8 mouse cellular contexts compared by ENCODE assay signal in the genomic region with DNA sequence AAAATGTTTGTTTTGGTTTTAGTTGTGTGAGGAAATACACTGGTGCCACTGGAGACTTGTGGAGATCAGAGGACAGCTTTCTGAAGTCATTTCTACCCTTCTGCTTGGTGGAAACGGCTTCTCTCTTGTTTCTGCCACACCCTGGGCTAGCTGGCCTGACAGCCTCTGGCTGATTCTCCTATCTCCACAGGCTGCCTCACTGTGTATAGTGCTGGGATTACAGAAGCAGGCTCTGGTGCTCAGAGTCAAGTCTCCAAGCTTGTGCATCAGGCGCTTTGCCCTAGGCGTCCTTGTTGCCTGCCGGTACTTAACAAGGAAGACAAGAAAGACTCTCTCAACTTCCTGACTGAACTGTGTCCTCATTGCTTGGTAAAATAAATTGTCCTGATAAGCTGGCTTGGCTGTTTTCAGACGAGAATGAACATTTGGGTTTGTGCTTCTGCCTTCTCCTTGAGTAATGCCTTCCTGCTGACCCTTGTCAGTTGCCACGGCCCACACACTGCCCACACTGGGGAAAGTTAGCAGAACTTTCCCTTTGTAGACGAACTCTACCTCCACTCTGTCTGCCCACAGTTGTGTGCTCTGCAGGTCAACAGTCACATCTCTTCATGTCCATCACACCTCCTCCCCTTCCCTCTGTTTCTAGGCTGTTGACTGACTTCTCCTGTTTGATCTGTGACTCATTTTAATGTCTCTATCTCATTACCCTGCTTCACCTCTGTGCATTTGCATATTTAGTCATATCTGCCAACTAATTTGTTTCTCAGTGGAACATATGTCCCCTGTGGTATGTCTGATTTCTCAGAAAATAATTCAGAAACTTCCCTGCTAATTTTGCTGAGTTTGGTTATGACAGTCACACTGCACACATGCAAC. TPM values are rescaled to one million over a fixed set of nuclear protein-coding genes. Genes with fewer than 3 reads are reported as not detected.
DNase-seq lines count a peak whose midpoint lies in the region; ATAC-seq and TF ChIP-seq lines count a peak whose summit lies in the region.

No protein-coding gene starts in this region.

- no peak for ATAC-seq in intestine, embryonic 15.5 days
- peak; percentile 57 for ATAC-seq in lung, postnatal 0 days
- no peak for ATAC-seq in hindbrain, embryonic 11.5 days (ENCODE audit: low FRiP score)

- TF ChIP-seq EP300 in lung, postnatal 0 days (IDR thresholded peaks at IDR 0.05), result no peak

- H3K4me2 ChIP-seq in intestine, embryonic 15.5 days (replicated peaks), result peak overlapping the region; percentile 24
- H3K4me2 ChIP-seq in lung, postnatal 0 days (replicated peaks; ENCODE audit: low read depth, low read length), result peak overlapping the region; percentile 44
- H3K4me2 ChIP-seq in hindbrain, embryonic 11.5 days (replicated peaks; ENCODE audit: low read depth, low read length), result no peak overlapping the region

- WGBS in intestine, embryonic 15.5 days, result 34% methylated on average over 7 of the region's 7 CpGs
- WGBS in lung, postnatal 0 days, result 26% methylated on average over 7 of the region's 7 CpGs
- 70% methylated on average over 7 of the region's 7 CpGs for WGBS in hindbrain, embryonic 11.5 days

- peak; percentile 23; the same call in 1 of the 2 replicates for TF ChIP-seq CTCF in lung, postnatal 0 days (IDR thresholded peaks at IDR 0.05)

- H3K9ac ChIP-seq in intestine, embryonic 15.5 days, result no peak overlapping the region
- peak overlapping the region; percentile 23; the same call in 1 of the 2 replicates for H3K9ac ChIP-seq in lung, postnatal 0 days (replicated peaks; ENCODE audit: low read depth)
- H3K9ac ChIP-seq in hindbrain, embryonic 11.5 days (ENCODE audit: low read depth, low read length), result no peak overlapping the region

- H3K4me3 ChIP-seq in intestine, embryonic 15.5 days (replicated peaks), result no peak overlapping the region
- H3K4me3 ChIP-seq in lung, postnatal 0 days (ENCODE audit: low read depth, low read length), result peak overlapping the region; percentile 31; the same call in 1 of the 2 replicates
- H3K4me3 ChIP-seq in hindbrain, embryonic 11.5 days (ENCODE audit: low read depth, low read length), result no peak overlapping the region

- H3K27ac ChIP-seq in intestine, embryonic 15.5 days, result 0 out of 2 replicates have a peak overlapping the region, but pooled peaks have one; percentile 32
- H3K27ac ChIP-seq in lung, postnatal 0 days (ENCODE audit: low read length), result peak overlapping the region; percentile 89
- H3K27ac ChIP-seq in hindbrain, embryonic 11.5 days (ENCODE audit: low read depth, low read length), result no peak overlapping the region

- H3K36me3 ChIP-seq in intestine, embryonic 15.5 days, result no peaks in the 10 kb centered on the region
- no peaks in the 10 kb centered on the region for H3K36me3 ChIP-seq in lung, postnatal 0 days (ENCODE audit: insufficient read depth, low read length)
- no peaks in the 10 kb centered on the region for H3K36me3 ChIP-seq in hindbrain, embryonic 11.5 days (ENCODE audit: control insufficient read depth, insufficient read depth, low read length)

- peaks cover 7% of the 10 kb centered on the region for H3K27me3 ChIP-seq in intestine, embryonic 15.5 days (replicated peaks)
- H3K27me3 ChIP-seq in lung, postnatal 0 days (replicated peaks; ENCODE audit: insufficient read depth, low read length), result no peaks in the 10 kb centered on the region
- H3K27me3 ChIP-seq in hindbrain, embryonic 11.5 days (ENCODE audit: control insufficient read depth, insufficient read depth, low read length), result peaks cover 9% of the 10 kb centered on the region

- DNase-seq in urinary bladder, postnatal 14 days (ENCODE audit: low spot score), result peak; percentile 24
- DNase-seq in urinary bladder, postnatal 4 days (ENCODE audit: low spot score in 2 of 2), result no peak
- peak; percentile 30 for DNase-seq in lung, postnatal 0 days (ENCODE audit: low spot score)
- peak; percentile 44 for DNase-seq in thymus, postnatal 4 days
- no peak for DNase-seq in hindbrain, embryonic 11.5 days (ENCODE audit: low spot score)
- no peak for DNase-seq in frontal cortex, postnatal 25 days (ENCODE audit: low spot score in 2 of 2)
- DNase-seq in frontal cortex, postnatal 14 days (ENCODE audit: low spot score in 2 of 2), result no peak

- peaks cover 13% of the 10 kb centered on the region for H3K4me1 ChIP-seq in intestine, embryonic 15.5 days (replicated peaks)
- H3K4me1 ChIP-seq in lung, postnatal 0 days (ENCODE audit: insufficient read depth, low read depth, low read length), result peaks cover 4% of the 10 kb centered on the region; the same call in 1 of the 2 replicates
- no peaks in the 10 kb centered on the region; the same call in 1 of the 2 replicates for H3K4me1 ChIP-seq in hindbrain, embryonic 11.5 days (replicated peaks; ENCODE audit: control insufficient read depth, insufficient read depth, low read length)

- no peaks in the 10 kb centered on the region for H3K9me3 ChIP-seq in intestine, embryonic 15.5 days
- no peaks in the 10 kb centered on the region for H3K9me3 ChIP-seq in lung, postnatal 0 days (ENCODE audit: low read length)
- H3K9me3 ChIP-seq in hindbrain, embryonic 11.5 days (ENCODE audit: control insufficient read depth, low read length), result no peaks in the 10 kb centered on the region

RNA-seq across cellular contexts. Expression of gene Gimap5, which starts 1.3 kb away (rescaled TPM):
- 10.5 and 10.9 TPM in 2 replicates for polyA plus RNA-seq in intestine, embryonic 15.5 days (2015; fragmentation: Nextera tagmentation; extraction: Ambion mirVana)
- 36.5 and 49.8 TPM in 2 replicates for polyA plus RNA-seq in lung, postnatal 0 days (2015; fragmentation: Nextera tagmentation; extraction: Ambion mirVana)
- polyA plus RNA-seq in hindbrain, embryonic 11.5 days (2014; fragmentation: Nextera tagmentation; extraction: Ambion mirVana), result 0.49 and 0.92 TPM in 2 replicates

RNA-seq across cellular contexts. Expression of gene Gimap1, which starts 8.5 kb away (rescaled TPM):
- polyA plus RNA-seq in intestine, embryonic 15.5 days (2015; fragmentation: Nextera tagmentation; extraction: Ambion mirVana), result 31.0 and 34.9 TPM in 2 replicates
- polyA plus RNA-seq in lung, postnatal 0 days (2015; fragmentation: Nextera tagmentation; extraction: Ambion mirVana), result 61.8 and 74.6 TPM in 2 replicates
- polyA plus RNA-seq in hindbrain, embryonic 11.5 days (2014; fragmentation: Nextera tagmentation; extraction: Ambion mirVana), result 5.0 and 6.1 TPM in 2 replicates

RNA-seq across cellular contexts. Expression of gene Gimap3, which starts 23.3 kb away (rescaled TPM):
- polyA plus RNA-seq in intestine, embryonic 15.5 days (2015; fragmentation: Nextera tagmentation; extraction: Ambion mirVana), result 0.15 and 0.20 TPM in 2 replicates
- 0.31 and 0.61 TPM in 2 replicates for polyA plus RNA-seq in lung, postnatal 0 days (2015; fragmentation: Nextera tagmentation; extraction: Ambion mirVana)
- polyA plus RNA-seq in hindbrain, embryonic 11.5 days (2014; fragmentation: Nextera tagmentation; extraction: Ambion mirVana), result 0.17 TPM in 1 of 2 replicates, not detected in the other

RNA-seq across cellular contexts. Expression of gene Gimap7, which starts 28.9 kb away (rescaled TPM):
- 0.18 and 0.30 TPM in 2 replicates for polyA plus RNA-seq in intestine, embryonic 15.5 days (2015; fragmentation: Nextera tagmentation; extraction: Ambion mirVana)
- polyA plus RNA-seq in lung, postnatal 0 days (2015; fragmentation: Nextera tagmentation; extraction: Ambion mirVana), result 0.14 and 0.21 TPM in 2 replicates
- polyA plus RNA-seq in hindbrain, embryonic 11.5 days (2014; fragmentation: Nextera tagmentation; extraction: Ambion mirVana), result 0.11 TPM in 1 of 2 replicates, not detected in the other

RNA-seq across cellular contexts. Expression of gene Gm28053, which starts 28.9 kb away (rescaled TPM):
- 5.6 and 5.7 TPM in 2 replicates for polyA plus RNA-seq in intestine, embryonic 15.5 days (2015; fragmentation: Nextera tagmentation; extraction: Ambion mirVana)
- polyA plus RNA-seq in lung, postnatal 0 days (2015; fragmentation: Nextera tagmentation; extraction: Ambion mirVana), result 2.2 and 6.0 TPM in 2 replicates
- not detected in 2 replicates for polyA plus RNA-seq in hindbrain, embryonic 11.5 days (2014; fragmentation: Nextera tagmentation; extraction: Ambion mirVana)

Comparison
In these comparisons a context has a peak if more than half of its experiments do, and no peak if none do; other contexts are left out.
1. DNase-seq: peak in urinary bladder, postnatal 14 days (single experiment), lung, postnatal 0 days (single experiment) and thymus, postnatal 4 days (single experiment); none in urinary bladder, postnatal 4 days (0 of 2), hindbrain, embryonic 11.5 days (single experiment), frontal cortex, postnatal 25 days (0 of 2) and frontal cortex, postnatal 14 days (0 of 2).